29 mouse cellular contexts compared by ENCODE assay signal in genomic region chr11:46421086-46421888, GRCm38 (mm10). TPM values are rescaled to one million over a fixed set of nuclear protein-coding genes. Genes with fewer than 3 reads are reported as not detected.
DNase-seq lines count a peak whose midpoint lies in the region; ATAC-seq lines count a peak whose summit lies in the region.
"Had no signal": no experiment of that assay in that cellular context is flagged by ENCODE, and none has a peak within 500 bp of the region (broad histone marks: within the 10 kb centered on the region; RNA-seq: fewer than 3 reads in every experiment).

No protein-coding gene starts in this region.

- no peak for ATAC-seq in heart, embryonic 12.5 days (ENCODE audit: insufficient number of reproducible peaks, low FRiP score)
- ATAC-seq: forebrain, embryonic 15.5 days; intestine, embryonic 16.5 days; lung, postnatal 0 days; midbrain, embryonic 13.5 days had no signal

- no peaks in the 10 kb centered on the region for H3K9me3 ChIP-seq in heart, embryonic 12.5 days (replicated peaks)
- H3K9me3 ChIP-seq: embryonic facial prominence, embryonic 13.5 days; forebrain, embryonic 10.5 days; forebrain, embryonic 15.5 days; hindbrain, embryonic 10.5 days; hindbrain, embryonic 15.5 days; limb, embryonic 13.5 days; midbrain, embryonic 13.5 days had no signal

- WGBS in heart, embryonic 12.5 days: 69% methylated on average over 8 of the region's 8 CpGs

- no peaks in the 10 kb centered on the region for H3K4me1 ChIP-seq in heart, embryonic 12.5 days (replicated peaks)
- H3K4me1 ChIP-seq: forebrain, embryonic 10.5 days; forebrain, embryonic 15.5 days; hindbrain, embryonic 10.5 days; hindbrain, embryonic 15.5 days; midbrain, embryonic 13.5 days had no signal

- no peaks in the 10 kb centered on the region for H3K36me3 ChIP-seq in heart, embryonic 12.5 days
- H3K36me3 ChIP-seq: embryonic facial prominence, embryonic 13.5 days; forebrain, embryonic 10.5 days; forebrain, embryonic 15.5 days; hindbrain, embryonic 10.5 days; hindbrain, embryonic 15.5 days; limb, embryonic 13.5 days; midbrain, embryonic 13.5 days had no signal

- no peaks in the 10 kb centered on the region for H3K27me3 ChIP-seq in heart, embryonic 12.5 days (replicated peaks)
- H3K27me3 ChIP-seq: CH12.LX; embryonic facial prominence, embryonic 13.5 days; forebrain, embryonic 15.5 days; hindbrain, embryonic 15.5 days; limb, embryonic 13.5 days; midbrain, embryonic 13.5 days had no signal

- H3K27ac ChIP-seq in heart, embryonic 12.5 days (ENCODE audit: poor library complexity, severe bottlenecking): no peak overlapping the region
- H3K27ac ChIP-seq: embryonic facial prominence, embryonic 13.5 days; forebrain, embryonic 10.5 days; forebrain, embryonic 15.5 days; hindbrain, embryonic 10.5 days; hindbrain, embryonic 15.5 days; limb, embryonic 13.5 days; midbrain, embryonic 13.5 days had no signal

- DNase-seq in heart, adult 11 months: peak; percentile 45
- peak; percentile 68 for DNase-seq in T-cell, adult 2 months (ENCODE audit: low spot score)
- peak; percentile 82 for DNase-seq in naive thymus-derived CD4-positive, alpha-beta T cell, adult 2 months (ENCODE audit: low read depth)
- peak; percentile 68 for DNase-seq in thymus, postnatal 25 days
- no peak for DNase-seq in frontal cortex, adult 2 months (ENCODE audit: extremely low spot score in 1 of 2, low spot score in 1 of 2)
- no peak for DNase-seq in layer of hippocampus, adult 9-10 months (ENCODE audit: low spot score)
- no peak for DNase-seq in B cell, adult 2 months
- DNase-seq: adrenal gland, postnatal 10 days; cerebellum, adult 9-10 months; gastrocnemius, postnatal 10 days; heart, postnatal 10 days; kidney, adult 9 months; kidney, postnatal 10 days; lung, adult 18-20 months; lung, postnatal 4 days had no signal

- H3K4me3 ChIP-seq in heart, embryonic 12.5 days: no peak overlapping the region
- H3K4me3 ChIP-seq: embryonic facial prominence, embryonic 13.5 days; forebrain, embryonic 10.5 days; forebrain, embryonic 15.5 days; hindbrain, embryonic 10.5 days; hindbrain, embryonic 15.5 days; limb, embryonic 13.5 days; midbrain, embryonic 13.5 days had no signal

- H3K4me2 ChIP-seq in heart, embryonic 12.5 days: no peak overlapping the region
- H3K4me2 ChIP-seq: embryonic facial prominence, embryonic 13.5 days; forebrain, embryonic 15.5 days; hindbrain, embryonic 15.5 days; limb, embryonic 13.5 days; liver, embryonic 11.5 days; midbrain, embryonic 13.5 days had no signal

- H3K9ac ChIP-seq in heart, embryonic 12.5 days: no peak overlapping the region
- H3K9ac ChIP-seq: embryonic facial prominence, embryonic 13.5 days; forebrain, embryonic 15.5 days; hindbrain, embryonic 15.5 days; limb, embryonic 13.5 days; midbrain, embryonic 13.5 days had no signal

RNA-seq across cellular contexts. Expression of gene Med7, which starts 15.4 kb away (rescaled TPM):
- 54.9 and 56.8 TPM in 2 replicates for polyA plus RNA-seq in heart, embryonic 12.5 days (2016; fragmentation: Nextera tagmentation; extraction: Ambion mirVana)
- polyA plus RNA-seq in frontal cortex, adult 2 months (2012; rRNA removed): 31.8 and 32.2 TPM in 2 replicates

RNA-seq across cellular contexts. Expression of gene Fam71b, which starts 24.9 kb away (rescaled TPM):
- polyA plus RNA-seq in heart, embryonic 12.5 days (2016; fragmentation: Nextera tagmentation; extraction: Ambion mirVana): not detected in 2 replicates
- polyA plus RNA-seq in frontal cortex, adult 2 months (2012; rRNA removed): not detected in 2 replicates
- polyA plus RNA-seq: embryonic facial prominence, embryonic 13.5 days; forebrain, embryonic 10.5 days; forebrain, embryonic 15.5 days; hindbrain, embryonic 10.5 days; hindbrain, embryonic 15.5 days; intestine, embryonic 16.5 days; limb, embryonic 13.5 days; liver, embryonic 11.5 days; lung, postnatal 0 days; midbrain, embryonic 13.5 days; neural tube, embryonic 14.5 days; stomach, embryonic 14.5 days had no signal

RNA-seq across cellular contexts. Expression of gene Itk, which starts 32.0 kb away (rescaled TPM):
- not detected in 2 replicates for polyA plus RNA-seq in heart, embryonic 12.5 days (2016; fragmentation: Nextera tagmentation; extraction: Ambion mirVana)
- polyA plus RNA-seq in frontal cortex, adult 2 months (2012; rRNA removed): 0.20 and 0.36 TPM in 2 replicates
- polyA plus RNA-seq: embryonic facial prominence, embryonic 13.5 days; forebrain, embryonic 10.5 days; forebrain, embryonic 15.5 days; hindbrain, embryonic 10.5 days; hindbrain, embryonic 15.5 days; midbrain, embryonic 13.5 days; neural tube, embryonic 14.5 days had no signal

RNA-seq across cellular contexts. Expression of gene Havcr2, which starts 33.4 kb away (rescaled TPM):
- 0.10 and 0.19 TPM in 2 replicates for polyA plus RNA-seq in heart, embryonic 12.5 days (2016; fragmentation: Nextera tagmentation; extraction: Ambion mirVana)
- 1.6 and 2.0 TPM in 2 replicates for polyA plus RNA-seq in frontal cortex, adult 2 months (2012; rRNA removed)
- polyA plus RNA-seq: embryonic facial prominence, embryonic 13.5 days; forebrain, embryonic 10.5 days; stomach, embryonic 14.5 days had no signal

Comparison
In these comparisons a context has a peak if more than half of its experiments do, and no peak if none do; other contexts are left out.
1. DNase-seq: peak in heart, adult 11 months (single experiment), T-cell, adult 2 months (single experiment), naive thymus-derived CD4-positive, alpha-beta T cell, adult 2 months (single experiment) and thymus, postnatal 25 days (single experiment); none in frontal cortex, adult 2 months (0 of 2), layer of hippocampus, adult 9-10 months (single experiment) and B cell, adult 2 months (0 of 2).